In genomic region chr3:58372066-58372904, GRCm38 (mm10) we compare ENCODE assay signal across 8 mouse cellular contexts. TPM values are rescaled to one million over a fixed set of nuclear protein-coding genes. Genes with fewer than 3 reads are reported as not detected.
DNase-seq lines count a peak whose midpoint lies in the region; ATAC-seq and TF ChIP-seq lines count a peak whose summit lies in the region.

No protein-coding gene starts in this region.

- peak; percentile 91 for ATAC-seq in cerebellum, adult (ENCODE audit: insufficient number of reproducible peaks, low FRiP score, low TSS enrichment)
- ATAC-seq in forebrain, embryonic 13.5 days = peak; percentile 92

- 5% methylated on average over 9 of the region's 9 CpGs for WGBS in forebrain, embryonic 13.5 days
- 7% methylated on average over 9 of the region's 9 CpGs for WGBS in large intestine, adult 2 months

- H3K27ac ChIP-seq in CH12.LX (ENCODE audit: insufficient read depth, low read depth) = no peak overlapping the region
- H3K27ac ChIP-seq in forebrain, embryonic 13.5 days = no peak overlapping the region

- no peak for TF ChIP-seq RAD21 in CH12.LX (IDR thresholded peaks at IDR 0.05; ENCODE audit: low read depth, low read length)

- no peak for TF ChIP-seq CTCF in CH12.LX (conservative IDR thresholded peaks at IDR 0.05 in 1 of 2, IDR thresholded peaks at IDR 0.05 in 1 of 2; ENCODE audit: low read depth in 2 of 2, low read length in 2 of 2)

- H3K4me2 ChIP-seq in CH12.LX (ENCODE audit: insufficient read depth, low read depth, poor library complexity, severe bottlenecking) = 0 out of 2 replicates have a peak overlapping the region, but pooled peaks have one; percentile 35
- H3K4me2 ChIP-seq in forebrain, embryonic 13.5 days = peak overlapping the region; percentile 47

- H3K36me3 ChIP-seq in CH12.LX (replicated peaks in 1 of 2; ENCODE audit: control insufficient read depth in 1 of 2, insufficient read depth in 1 of 2, low read length in 1 of 2) = no peaks in the 10 kb centered on the region
- H3K36me3 ChIP-seq in forebrain, embryonic 13.5 days (ENCODE audit: poor library complexity, severe bottlenecking) = no peaks in the 10 kb centered on the region

- DNase-seq in CH12.LX (ENCODE audit: extremely low read depth) = no peak
- DNase-seq in heart, postnatal 36 days = peak; percentile 52 to 74
- peak; percentile 89 for DNase-seq in large intestine, adult 2 months (ENCODE audit: low read depth, low spot score)
- peak; percentile 76 to 88 for DNase-seq in lung, adult 18-20 months
- peak; percentile 32 for DNase-seq in ovary, postnatal 14 days (ENCODE audit: low spot score)
- DNase-seq in natural killer cell, adult 2 months (ENCODE audit: low spot score in 2 of 2) = no peak

- no peak overlapping the region for H3K4me3 ChIP-seq in CH12.LX (replicated peaks in 1 of 3; ENCODE audit: low read depth in 2 of 3, low read length in 2 of 3, poor library complexity in 1 of 3)
- no peak overlapping the region for H3K4me3 ChIP-seq in forebrain, embryonic 13.5 days

- H3K27me3 ChIP-seq in CH12.LX (replicated peaks) = no peaks in the 10 kb centered on the region
- H3K27me3 ChIP-seq in forebrain, embryonic 13.5 days = no peaks in the 10 kb centered on the region

- H3K79me2 ChIP-seq in CH12.LX (replicated peaks; ENCODE audit: control insufficient read depth, extremely low read depth, insufficient read depth, poor library complexity, severe bottlenecking) = no peaks in the 10 kb centered on the region

- no peak for TF ChIP-seq POLR2A in CH12.LX (IDR thresholded peaks at IDR 0.05; ENCODE audit: low read depth, low read length)

- dilution Hi-C loops in CH12.LX (cut with MboI; ENCODE audit: extremely low pct_ligation_motif_present, extremely low pct_unique_long_range_greater_than_20kb, low sequenced_read_pairs) = no loop called here

- 0 out of 4 replicates have a peak, but pooled peaks cover 0 to 4% of the 10 kb centered on the region in 2 experiments for H3K4me1 ChIP-seq in CH12.LX (ENCODE audit: control insufficient read depth in 1 of 2, insufficient read depth in 2 of 2)
- H3K4me1 ChIP-seq in forebrain, embryonic 13.5 days = peaks cover 19% of the 10 kb centered on the region

- no peak for TF ChIP-seq EP300 in CH12.LX (IDR thresholded peaks at IDR 0.05; ENCODE audit: low read length)

- H3K9ac ChIP-seq in CH12.LX (ENCODE audit: insufficient read depth, low read depth) = no peak overlapping the region
- peak overlapping the region; percentile 18; the same call in 1 of the 2 replicates for H3K9ac ChIP-seq in forebrain, embryonic 13.5 days

- in situ Hi-C loops in CH12.LX (cut with MboI; ENCODE audit: low pct_ligation_motif_present, low pct_unique_long_range_greater_than_20kb, low sequenced_read_pairs) = no loop called here

- intact Hi-C loops in heart, postnatal 36 days (cut with DNase I) = loop anchor here (2.0 kb wide), 1 partner anchor 45 kb away; no protein-coding TSS in a partner anchor

- no peaks in the 10 kb centered on the region for H3K9me3 ChIP-seq in CH12.LX (replicated peaks; ENCODE audit: low read length)
- H3K9me3 ChIP-seq in forebrain, embryonic 13.5 days (replicated peaks) = no peaks in the 10 kb centered on the region

TF ChIP-seq in CH12.LX, 34 proteins besides CTCF, POLR2A, EP300 and RAD21:
- TF ChIP-seq JUN (IDR thresholded peaks at IDR 0.05; ENCODE audit: insufficient read depth, low read depth, low read length) (0 out of 2 replicates have a peak, but pooled peaks have one; percentile 12), CHD2 (IDR thresholded peaks at IDR 0.05; ENCODE audit: low read length) (no peak), IRF4 (IDR thresholded peaks at IDR 0.05; ENCODE audit: low read depth, low read length) (no peak), SIN3A (IDR thresholded peaks at IDR 0.05; ENCODE audit: low read length) (no peak), USF1 (IDR thresholded peaks at IDR 0.05; ENCODE audit: low read depth, low read length) (no peak), PAX5 (IDR thresholded peaks at IDR 0.05; ENCODE audit: low read length) (no peak), BHLHE40 (IDR thresholded peaks at IDR 0.05; ENCODE audit: low read depth, low read length) (no peak)

RNA-seq across cellular contexts. Expression of gene Tsc22d2, which starts 42.2 kb away (rescaled TPM):
- 11.8 and 12.9 TPM in 2 replicates for total RNA-seq in CH12.LX (2012; rRNA removed)
- 8.8 and 9.0 TPM in 2 replicates for total RNA-seq in CH12.LX (2014; rRNA removed)
- 13.4 and 17.4 TPM in 2 replicates for polyA plus RNA-seq in CH12.LX (2012; ENCODE audit: insufficient read length, low read depth)
- polyA plus RNA-seq in forebrain, embryonic 13.5 days (2015; fragmentation: Nextera tagmentation; extraction: Ambion mirVana) = 7.5 and 7.6 TPM in 2 replicates
- 10 to 100 TPM; 23.8 to 25.6 TPM for total RNA-seq in heart, postnatal 36 days (2021)
- polyA plus RNA-seq in large intestine, adult 2 months (2012; rRNA removed) = 4.2 and 8.6 TPM in 2 replicates

Comparison
In these comparisons a context has a peak if more than half of its experiments do, and no peak if none do; other contexts are left out.
1. DNase-seq: peak in heart, postnatal 36 days (2 of 2), large intestine, adult 2 months (single experiment), lung, adult 18-20 months (2 of 2) and ovary, postnatal 14 days (single experiment); none in CH12.LX (single experiment) and natural killer cell, adult 2 months (0 of 2).